Mouse (Mus musculus): ENCODE data around the gene Macrod1.

- TF ChIP-seq CTCF (IDR thresholded peaks at IDR 0.05; ENCODE audit: extremely low read depth, insufficient read depth, insufficient read length, insufficient replicate concordance) = no peak
- TF ChIP-seq POLR2A (IDR thresholded peaks at IDR 0.05; ENCODE audit: low read depth, low read length) = no peak
Observed at GRCm38 (mm10) chr19:7214484-7214883, 157.9 kb downstream of the Macrod1 start.

Data from spleen, adult 2 months (tissue).